Mouse (Mus musculus) MEL (cell line): Measurements from ENCODE around the gene Trmt5. TPM values are rescaled to one million over a fixed set of nuclear protein-coding genes. Genes with fewer than 3 reads are reported as not detected.

Experiments
- DNase-seq: peaks from one replicate; pipeline ENCODE4 v3.0.0; 2011; ENCODE audit warnings: low read depth, low spot score
- H3K27ac ChIP-seq: 2 replicates; pipeline ENCODE4 v1.5.1; 2012; ENCODE audit warnings: low read depth, mild to moderate bottlenecking, control low read depth, low read length, moderate library complexity; ENCODE audit not compliant: control insufficient read depth
- H3K27me3 ChIP-seq, 2 experiments: fragments of 150-350 bp in 1 of 2; sonication (generic) in 1 of 2; 2 replicates each; pipeline ENCODE4 v1.6.1; 2012; ENCODE audit warnings: low read length in 2 of 2, mild to moderate bottlenecking in 2 of 2, improper control_type of control experiment in 1 of 2, moderate library complexity in 1 of 2; ENCODE audit not compliant: insufficient read depth in 2 of 2, control insufficient read depth in 1 of 2
- H3K36me3 ChIP-seq, 2 experiments: 2 replicates each; pipeline ENCODE4 v1.6.1; 2012 to 2014; ENCODE audit warnings: low read length in 2 of 2, improper control_type of control experiment in 1 of 2, inconsistent platforms in 1 of 2, mild to moderate bottlenecking in 1 of 2; ENCODE audit not compliant: insufficient read depth in 2 of 2, control insufficient read depth in 1 of 2
- H3K4me1 ChIP-seq, 2 experiments: fragments of 150-350 bp in 1 of 2; sonication (generic) in 1 of 2; 2 replicates each; pipeline ENCODE4 v1.6.1; 2012; ENCODE audit warnings: low read length in 2 of 2, improper control_type of control experiment in 1 of 2, mild to moderate bottlenecking in 1 of 2; ENCODE audit not compliant: insufficient read depth in 2 of 2, control insufficient read depth in 1 of 2
- H3K4me3 ChIP-seq, 2 experiments: fragments of 150-350 bp in 1 of 2; sonication (generic) in 1 of 2; 2 replicates each; pipeline ENCODE4 v1.5.1; 2012; ENCODE audit warnings: low read depth in 2 of 2, low read length in 2 of 2, mild to moderate bottlenecking in 2 of 2, moderate library complexity in 2 of 2, control low read depth in 1 of 2, improper control_type of control experiment in 1 of 2; ENCODE audit not compliant: control insufficient read depth in 1 of 2, insufficient read depth in 1 of 2
- H3K79me2 ChIP-seq: 2 replicates; pipeline ENCODE4 v1.6.1; 2012; ENCODE audit warnings: mild to moderate bottlenecking, low read length, moderate library complexity; ENCODE audit not compliant: control insufficient read depth, poor library complexity, insufficient read depth
- H3K9ac ChIP-seq: 2 replicates; pipeline ENCODE4 v1.6.1; 2012; ENCODE audit warnings: low read depth, mild to moderate bottlenecking, control low read depth, low read length, moderate library complexity; ENCODE audit not compliant: control insufficient read depth, poor library complexity, severe bottlenecking
- H3K9me3 ChIP-seq: fragments of 150-350 bp; sonication (generic); replicated peaks from 2 replicates; pipeline ENCODE4 v1.6.1; 2012; ENCODE audit warnings: mild to moderate bottlenecking, low read length, improper control_type of control experiment, moderate library complexity; ENCODE audit not compliant: insufficient read depth
- BHLHE40 ChIP-seq: IDR thresholded peaks from 2 replicates; pipeline ENCODE4 v1.6.1; 2012; ENCODE audit warnings: low read depth, mild to moderate bottlenecking, inconsistent platforms, low read length, improper control_type of control experiment, borderline replicate concordance
- CHD2 ChIP-seq: IDR thresholded peaks from 2 replicates; pipeline ENCODE4 v1.6.1; 2011; ENCODE audit warnings: low read length, improper control_type of control experiment
- E2F4 ChIP-seq: IDR thresholded peaks from 2 replicates; pipeline ENCODE4 v1.6.1; 2011; ENCODE audit warnings: low read depth, low read length, improper control_type of control experiment, borderline replicate concordance
- ELF1 ChIP-seq: IDR thresholded peaks from 2 replicates; pipeline ENCODE4 v1.6.1; 2014; ENCODE audit warnings: low read depth, mild to moderate bottlenecking, inconsistent platforms, low read length, improper control_type of control experiment, moderate library complexity
- EP300 ChIP-seq, 2 experiments: IDR thresholded peaks; 2 replicates each; pipeline ENCODE4 v1.6.1; 2011; ENCODE audit warnings: improper control_type of control experiment in 2 of 2, low read length in 2 of 2, low read depth in 1 of 2, mild to moderate bottlenecking in 1 of 2
- ETS1 ChIP-seq: IDR thresholded peaks from 2 replicates; pipeline ENCODE4 v1.6.1; 2012; ENCODE audit warnings: low read depth, mild to moderate bottlenecking, inconsistent platforms, low read length, improper control_type of control experiment, moderate library complexity
- GATA1 ChIP-seq: IDR thresholded peaks from 2 replicates; pipeline ENCODE4 v1.6.1; 2011; ENCODE audit warnings: low read depth, low read length, improper control_type of control experiment
- HCFC1 ChIP-seq: IDR thresholded peaks from 2 replicates; pipeline ENCODE4 v1.6.1; 2012; ENCODE audit warnings: low read depth, mild to moderate bottlenecking, inconsistent platforms, low read length, improper control_type of control experiment, moderate library complexity
- JUND ChIP-seq: IDR thresholded peaks from 2 replicates; pipeline ENCODE4 v1.6.1; 2011; ENCODE audit warnings: low read depth, mild to moderate bottlenecking, improper control_type of control experiment, low read length
- MEF2A ChIP-seq: IDR thresholded peaks from 2 replicates; pipeline ENCODE4 v1.6.1; 2014; ENCODE audit warnings: low read depth, mild to moderate bottlenecking, inconsistent platforms, low read length, improper control_type of control experiment; ENCODE audit not compliant: poor library complexity, insufficient replicate concordance, severe bottlenecking; ENCODE audit errors: extremely low read depth
- MXI1 ChIP-seq: IDR thresholded peaks from 2 replicates; pipeline ENCODE4 v1.6.1; 2011; ENCODE audit warnings: mild to moderate bottlenecking, low read depth, low read length, improper control_type of control experiment
- MYB ChIP-seq: IDR thresholded peaks from 2 replicates; pipeline ENCODE4 v1.6.1; 2011; ENCODE audit warnings: mild to moderate bottlenecking, low read depth, low read length, improper control_type of control experiment
- MYC ChIP-seq: IDR thresholded peaks from 2 replicates; pipeline ENCODE4 v1.6.1; 2011; ENCODE audit warnings: low read depth, mild to moderate bottlenecking, low read length, improper control_type of control experiment, moderate library complexity
- NRF1 ChIP-seq: IDR thresholded peaks from 2 replicates; pipeline ENCODE4 v1.6.1; 2014; ENCODE audit warnings: low read depth, mild to moderate bottlenecking, inconsistent platforms, low read length, improper control_type of control experiment, moderate library complexity; ENCODE audit not compliant: poor library complexity, insufficient read depth, severe bottlenecking
- POLR2AphosphoS5 ChIP-seq: IDR thresholded peaks from 2 replicates; pipeline ENCODE4 v1.6.1; 2012; ENCODE audit warnings: low read depth, borderline replicate concordance, mild to moderate bottlenecking, inconsistent platforms, low read length, moderate library complexity, mixed read lengths
- RAD21 ChIP-seq: IDR thresholded peaks from 2 replicates; pipeline ENCODE4 v1.6.1; 2011; ENCODE audit warnings: mild to moderate bottlenecking, low read depth, low read length, improper control_type of control experiment
- SIN3A ChIP-seq: IDR thresholded peaks from 2 replicates; pipeline ENCODE4 v1.6.1; 2012; ENCODE audit warnings: low read length, improper control_type of control experiment, inconsistent platforms
- SMC3 ChIP-seq: IDR thresholded peaks from 2 replicates; pipeline ENCODE4 v1.6.1; 2011; ENCODE audit warnings: low read depth, low read length, improper control_type of control experiment
- TBP ChIP-seq: IDR thresholded peaks from 2 replicates; pipeline ENCODE4 v1.8.0; 2011; ENCODE audit warnings: low read depth, low read length, improper control_type of control experiment
- TCF12 ChIP-seq: IDR thresholded peaks from 2 replicates; pipeline ENCODE4 v1.6.1; 2014; ENCODE audit warnings: low read depth, mild to moderate bottlenecking, inconsistent platforms, low read length, improper control_type of control experiment, moderate library complexity
- USF1 ChIP-seq: IDR thresholded peaks from 2 replicates; pipeline ENCODE4 v1.6.1; 2014; ENCODE audit warnings: low read depth, mild to moderate bottlenecking, inconsistent platforms, low read length, improper control_type of control experiment, moderate library complexity
- ZKSCAN1 ChIP-seq: IDR thresholded peaks from 2 replicates; pipeline ENCODE4 v1.6.1; 2012; ENCODE audit warnings: low read depth, mild to moderate bottlenecking, inconsistent platforms, low read length, improper control_type of control experiment, moderate library complexity
- ZMIZ1 ChIP-seq: IDR thresholded peaks from 2 replicates; pipeline ENCODE4 v1.6.1; 2012; ENCODE audit warnings: low read depth, mild to moderate bottlenecking, inconsistent platforms, low read length, improper control_type of control experiment, moderate library complexity
- ZNF384 ChIP-seq: IDR thresholded peaks from 2 replicates; pipeline ENCODE4 v1.6.1; 2012; ENCODE audit warnings: low read depth, mild to moderate bottlenecking, inconsistent platforms, low read length, improper control_type of control experiment
- polyA plus RNA-seq, 2 experiments: library from polyadenylated mRNA; stranded (reverse) in 1 of 2; unstranded in 1 of 2; fragments of >175 nt in 1 of 2; fragments of >200 nt in 1 of 2; gene quantifications; 2 replicates each; pipeline versions ENCODE4 v1.2.1 to v1.2.4; 2012; ENCODE audit warnings: low replicate concordance in 2 of 2, low read depth in 1 of 2; ENCODE audit not compliant: insufficient read length in 2 of 2, insufficient read depth in 1 of 2, missing spikeins in 1 of 2
- total RNA-seq: library from RNA; depleted of rRNA; stranded (reverse); fragments of 300-350 nt; gene quantifications from 2 replicates; pipeline ENCODE4 v1.2.3, GENCODE M21; 2012

Trmt5 gene
- total and polyA plus RNA-seq, 3 experiments, result 24.0 to 28.1 TPM; not detected in 1

GRCm38 (mm10) chr12:73259269-73259668, 27.2 kb downstream of the Trmt5 start:
- Histone ChIP-seq H3K4me1 (no peaks in the 10 kb centered on the region), H3K27me3 (no peaks in the 10 kb centered on the region), H3K36me3 (no peaks in the 10 kb centered on the region; a peak in 1 of 4 replicates), H3K9ac (no peak overlapping the region), H3K9me3 (no peaks in the 10 kb centered on the region), H3K4me3 (no peak overlapping the region), H3K27ac (no peak overlapping the region), H3K79me2 (no peaks in the 10 kb centered on the region)
- TF ChIP-seq BHLHE40, result no peak
- no peak for TF ChIP-seq MEF2A
- no peak for TF ChIP-seq TCF12
- no peak for TF ChIP-seq MYC
- no peak for TF ChIP-seq E2F4
- TF ChIP-seq MXI1, result no peak
- no peak for TF ChIP-seq RAD21
- no peak for TF ChIP-seq ZMIZ1
- TF ChIP-seq JUND, result no peak
- TF ChIP-seq EP300 (IDR thresholded peaks at IDR 0.05; ENCODE audit: low read depth in 1 of 2, low read length in 2 of 2), result no peak
- no peak for TF ChIP-seq CHD2
- no peak for TF ChIP-seq POLR2AphosphoS5
- TF ChIP-seq TBP, result no peak
- no peak for TF ChIP-seq SIN3A
- no peak for TF ChIP-seq ZKSCAN1
- TF ChIP-seq HCFC1, result no peak
- no peak for DNase-seq

- Histone ChIP-seq H3K27me3 (no peaks in the 10 kb centered on the region), H3K79me2 (no peaks in the 10 kb centered on the region), H3K4me3 (no peak overlapping the region), H3K9ac (no peak overlapping the region), H3K27ac (no peak overlapping the region), H3K9me3 (no peaks in the 10 kb centered on the region), H3K36me3 (no peaks in the 10 kb centered on the region; a peak in 1 of 4 replicates), H3K4me1 (no peaks in the 10 kb centered on the region)
- TF ChIP-seq GATA1, result no peak
- no peak for TF ChIP-seq TBP
- no peak for TF ChIP-seq NRF1
- TF ChIP-seq ETS1, result no peak
- no peak for TF ChIP-seq SMC3
- TF ChIP-seq MXI1, result no peak
- TF ChIP-seq ZNF384, result no peak
- no peak for TF ChIP-seq TCF12
- no peak for TF ChIP-seq USF1
- no peak for TF ChIP-seq MEF2A
- no peak for TF ChIP-seq MYB
- no peak for TF ChIP-seq ELF1
- TF ChIP-seq CHD2, result no peak
- no peak for TF ChIP-seq BHLHE40
- TF ChIP-seq ZMIZ1, result no peak
- no peak for DNase-seq
Measured at GRCm38 (mm10) chr12:73255006-73255405, 31.5 kb downstream of the Trmt5 start.
